Mouse (Mus musculus): ENCODE data around the gene Glp2r.

Glp2r gene

GRCm38 (mm10) chr11:67636905-67637586 lies 133.9 kb downstream of the Glp2r start:
- no peak for DNase-seq (ENCODE audit: low spot score in 2 of 2)

DNA sequence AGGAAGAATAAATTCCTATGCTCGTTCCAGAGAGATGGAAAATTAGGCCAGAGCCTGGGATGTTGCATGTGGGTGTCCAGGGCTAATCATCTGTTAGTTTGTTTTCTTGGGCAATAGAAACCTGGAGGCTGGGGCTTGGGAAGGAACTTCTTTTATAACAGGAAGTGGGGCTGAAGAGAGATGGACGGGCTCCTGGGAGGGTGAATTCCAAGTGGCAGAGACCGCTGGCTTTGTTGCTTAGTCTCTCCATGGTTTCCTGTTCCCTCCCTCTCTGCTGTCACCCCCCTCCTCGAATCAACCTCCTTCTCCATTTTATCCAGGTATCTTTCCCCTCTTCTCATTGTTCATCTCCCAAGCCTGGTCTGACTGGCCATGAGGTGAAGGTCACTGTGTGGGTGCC lies 134.8 kb downstream of the Glp2r start:
- no peak for DNase-seq (ENCODE audit: low spot score in 2 of 2)

GRCm38 (mm10) chr11:67633620-67634229 lies 137.2 kb downstream of the Glp2r start:
- DNase-seq (ENCODE audit: low spot score in 2 of 2), result no peak

DNA sequence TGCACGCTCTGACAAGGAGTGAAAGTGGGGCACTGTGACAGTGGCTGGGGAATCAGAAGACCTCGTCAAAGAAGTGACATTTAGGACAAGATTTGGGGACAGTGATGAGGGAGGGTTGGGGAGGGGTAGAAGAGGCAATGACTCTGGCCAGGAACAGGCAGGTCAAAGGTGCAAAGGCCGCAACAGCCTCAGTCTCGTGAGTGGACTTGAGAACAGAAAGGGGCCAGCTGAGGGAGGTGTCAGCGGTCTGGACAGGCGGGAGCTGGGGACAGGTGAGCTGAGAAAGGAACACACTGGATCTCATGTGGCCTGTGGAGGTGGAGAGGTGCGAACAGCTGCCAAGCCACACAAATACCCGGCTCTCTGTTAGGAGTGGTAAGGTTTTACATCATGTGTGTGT lies 138.0 kb downstream of the Glp2r start:
- DNase-seq (ENCODE audit: low spot score in 2 of 2), result no peak

DNA sequence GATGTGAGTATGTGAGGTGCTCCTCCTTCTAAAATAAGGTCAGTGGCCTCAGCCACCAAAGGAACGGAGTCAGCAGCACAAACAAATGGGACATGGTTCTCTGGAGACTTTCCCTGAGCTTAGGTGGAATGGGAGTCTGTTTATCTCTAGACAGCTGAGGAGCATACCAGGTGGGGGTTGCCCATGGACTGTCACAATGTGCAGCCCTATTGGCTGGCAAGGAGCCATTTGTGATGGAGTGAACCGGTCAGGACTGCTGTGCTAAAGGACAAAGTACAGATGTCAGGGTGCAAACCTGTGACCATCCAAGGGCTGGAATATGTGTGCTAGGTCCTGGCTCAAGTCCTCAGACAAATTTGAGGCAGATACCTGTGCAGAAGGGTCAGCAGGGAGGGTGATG lies 142.4 kb downstream of the Glp2r start:
- DNase-seq (ENCODE audit: low spot score in 2 of 2), result no peak

GRCm38 (mm10) chr11:67627179-67627578 lies 143.8 kb downstream of the Glp2r start:
- DNase-seq (ENCODE audit: low spot score in 2 of 2), result no peak

DNA sequence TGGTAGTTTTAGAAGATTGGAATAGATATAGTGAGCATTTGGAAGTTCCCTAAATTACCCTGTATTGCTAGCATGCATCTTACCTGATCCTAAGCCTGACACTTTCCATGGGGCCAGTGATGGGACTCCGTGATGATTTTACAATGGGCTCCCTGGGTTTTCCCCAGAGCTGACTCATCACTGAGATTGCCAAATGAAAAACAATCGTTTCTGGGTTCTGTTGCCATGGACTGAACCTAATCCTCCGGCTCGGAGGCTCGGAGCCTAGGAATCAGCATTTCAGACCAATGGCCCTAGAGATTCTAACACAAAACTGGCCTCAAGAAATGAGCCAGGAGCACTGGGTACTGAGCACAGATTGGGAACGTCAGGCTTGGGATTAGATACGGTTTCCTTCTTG lies 148.6 kb downstream of the Glp2r start:
- DNase-seq (ENCODE audit: low spot score in 2 of 2), result no peak

DNA sequence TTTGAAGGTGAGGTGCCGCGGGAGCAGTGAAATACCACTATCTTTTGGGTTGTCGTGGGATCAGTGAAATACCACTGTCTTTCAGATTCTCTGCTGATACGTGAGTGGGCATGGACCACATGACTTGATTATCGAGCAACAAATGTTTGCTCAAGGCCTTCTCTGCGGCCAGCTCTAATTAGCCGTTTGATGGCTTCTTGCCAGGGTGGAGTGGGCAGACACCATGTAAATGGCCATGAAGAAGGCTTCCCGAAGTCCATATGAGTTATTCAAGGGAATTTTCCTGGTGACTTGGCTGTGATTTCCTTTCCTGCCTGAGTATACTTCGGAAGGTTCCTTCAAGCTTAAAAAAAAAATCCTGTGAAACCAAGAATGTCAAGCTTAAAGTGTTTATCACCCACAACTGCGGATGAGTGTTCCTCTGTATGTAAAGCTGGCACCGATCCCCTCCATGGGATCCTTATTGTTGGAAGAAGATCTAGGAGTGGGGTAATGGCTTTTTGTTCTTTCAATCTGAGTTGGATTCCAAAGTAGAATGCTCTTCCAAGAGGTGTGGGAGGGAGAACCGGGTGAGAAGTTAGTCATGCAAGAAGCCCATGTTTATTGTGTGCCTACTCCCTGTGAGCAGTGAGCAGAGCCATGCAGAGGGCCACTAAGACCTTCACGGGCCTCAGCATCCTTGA lies 154.3 kb downstream of the Glp2r start:
- DNase-seq (ENCODE audit: low spot score in 2 of 2), result no peak

- DNase-seq (ENCODE audit: low spot score in 2 of 2), result no peak
These were observed 158.7 kb downstream of the Glp2r start for GRCm38 (mm10) chr11:67612158-67612839.

Measured in spleen, postnatal 4 days (tissue).